Mouse (Mus musculus): Measurements from ENCODE around the gene Aftph. TPM values are rescaled to one million over a fixed set of nuclear protein-coding genes. Genes with fewer than 3 reads are reported as not detected.

Gene Aftph
- polyA plus RNA-seq (2021) = 58.9 TPM

GRCm38 (mm10) chr11:20741201-20742100 lies at the start of gene Aftph:
Gene Aftph (minus strand): TSS chr11:20741589.
- H3K27me3 ChIP-seq = no peaks in the 10 kb centered on the region
- CTCF ChIA-PET = interaction anchor here (1.1 to 1.7 kb wide), 5 partner anchors 27 to 296 kb away, joined by 3 to 4 read pairs (median 4); no protein-coding TSS in a partner anchor
- in situ Hi-C loops (cut with MboI; ENCODE audit: low pct_unique_long_range_greater_than_20kb) = no loop called here
- no peak for TF ChIP-seq CTCF (IDR thresholded peaks at IDR 0.05)
- POLR2A ChIA-PET = interaction anchor here (0.6 to 1.5 kb wide), 6 partner anchors 10 to 172 kb away, joined by 3 to 4 read pairs (median 3); no protein-coding TSS in a partner anchor
- ATAC-seq (peak; percentile 86), DNase-seq (ENCODE audit: low read depth, low spot score) (peak; percentile 89)

DNA sequence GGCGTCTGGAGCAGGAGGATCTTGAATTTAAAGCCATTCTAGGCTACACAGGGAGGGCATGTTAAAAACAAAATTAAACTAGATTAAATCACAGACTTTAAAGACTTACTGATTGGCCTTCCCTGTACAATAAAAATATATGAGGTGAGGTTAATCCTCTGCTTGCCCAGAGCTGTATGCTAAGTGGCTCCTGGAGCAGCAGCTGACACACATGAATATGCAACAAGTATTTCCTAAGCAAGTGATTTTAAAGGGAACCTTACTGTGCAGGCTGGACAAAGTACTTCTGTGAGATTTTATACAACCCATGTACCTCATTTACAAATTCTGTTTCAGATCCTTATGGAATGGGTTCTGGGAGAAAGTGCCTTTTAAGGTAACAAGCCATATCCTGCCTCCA lies 47.6 kb upstream of the Aftph start:
- in situ Hi-C loops (cut with MboI; ENCODE audit: low pct_unique_long_range_greater_than_20kb) = loop anchor here (25.0 kb wide), 1 partner anchor 673 kb away; no protein-coding TSS in a partner anchor
- peaks cover 12% of the 10 kb centered on the region for H3K27me3 ChIP-seq
- no peak for TF ChIP-seq CTCF (IDR thresholded peaks at IDR 0.05)
- CTCF ChIA-PET = interaction anchor here (1.3 to 1.6 kb wide), 2 partner anchors 125 to 390 kb away, joined by 4 read pairs; no protein-coding TSS in a partner anchor
- ATAC-seq (no peak), DNase-seq (ENCODE audit: low read depth, low spot score) (no peak)
- POLR2A ChIA-PET = no interaction called here

GRCm38 (mm10) chr11:20788070-20788469 lies 46.7 kb upstream of the Aftph start:
- ATAC-seq (no peak), DNase-seq (ENCODE audit: low read depth, low spot score) (no peak)
- POLR2A ChIA-PET = no interaction called here
- H3K27me3 ChIP-seq = peaks cover 12% of the 10 kb centered on the region
- CTCF ChIA-PET = interaction anchor here (1.3 to 1.6 kb wide), 2 partner anchors 126 to 391 kb away, joined by 4 read pairs; no protein-coding TSS in a partner anchor
- in situ Hi-C loops (cut with MboI; ENCODE audit: low pct_unique_long_range_greater_than_20kb) = loop anchor here (25.0 kb wide), 1 partner anchor 674 kb away; no protein-coding TSS in a partner anchor
- no peak for TF ChIP-seq CTCF (IDR thresholded peaks at IDR 0.05)

GRCm38 (mm10) chr11:20786191-20786590 lies 44.8 kb upstream of the Aftph start:
- POLR2A ChIA-PET = no interaction called here
- CTCF ChIA-PET = interaction anchor here (1.2 kb wide), 1 partner anchor 28 kb away, joined by 3 read pairs; no protein-coding TSS in a partner anchor
- H3K27me3 ChIP-seq = peaks cover 12% of the 10 kb centered on the region
- ATAC-seq = no peak
- DNase-seq (ENCODE audit: low read depth, low spot score) = no peak
- in situ Hi-C loops (cut with MboI; ENCODE audit: low pct_unique_long_range_greater_than_20kb) = loop anchor here (25.0 kb wide), 1 partner anchor 676 kb away; no protein-coding TSS in a partner anchor
- no peak for TF ChIP-seq CTCF (IDR thresholded peaks at IDR 0.05)

DNA sequence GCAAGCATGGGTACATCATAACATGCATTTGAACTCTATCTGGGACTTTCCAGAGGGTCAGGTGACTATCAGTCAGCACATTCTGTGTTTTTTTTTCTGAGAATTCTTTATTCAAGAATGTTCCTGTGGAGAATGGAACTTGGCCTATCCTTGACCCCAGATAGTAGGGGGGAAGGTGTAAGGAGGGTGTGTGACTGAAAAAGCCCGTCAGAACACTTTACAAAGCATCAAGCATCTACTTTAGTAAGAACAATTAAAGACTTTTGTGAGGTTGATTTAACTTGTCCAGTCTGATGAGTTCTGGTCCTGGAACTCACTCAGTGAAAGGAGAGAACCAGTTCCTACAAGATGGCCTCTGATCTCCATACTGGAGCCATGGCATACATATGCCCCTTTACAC lies 43.8 kb upstream of the Aftph start:
- ATAC-seq (no peak), DNase-seq (ENCODE audit: low read depth, low spot score) (no peak)
- in situ Hi-C loops (cut with MboI; ENCODE audit: low pct_unique_long_range_greater_than_20kb) = loop anchor here (25.0 kb wide), 1 partner anchor 677 kb away; no protein-coding TSS in a partner anchor
- no peak for TF ChIP-seq CTCF (IDR thresholded peaks at IDR 0.05)
- ChIA-PET CTCF (no interaction called here), POLR2A (no interaction called here)
- peaks cover 12% of the 10 kb centered on the region for H3K27me3 ChIP-seq

GRCm38 (mm10) chr11:20784776-20785175 lies 43.4 kb upstream of the Aftph start:
- CTCF ChIA-PET = no interaction called here
- no peak for ATAC-seq
- TF ChIP-seq CTCF (IDR thresholded peaks at IDR 0.05) = no peak
- in situ Hi-C loops (cut with MboI; ENCODE audit: low pct_unique_long_range_greater_than_20kb) = loop anchor here (25.0 kb wide), 1 partner anchor 678 kb away; no protein-coding TSS in a partner anchor
- peaks cover 12% of the 10 kb centered on the region for H3K27me3 ChIP-seq
- no peak for DNase-seq (ENCODE audit: low read depth, low spot score)
- POLR2A ChIA-PET = no interaction called here

GRCm38 (mm10) chr11:20783467-20783866 lies 42.1 kb upstream of the Aftph start:
- no peak for DNase-seq (ENCODE audit: low read depth, low spot score)
- CTCF ChIA-PET = no interaction called here
- peaks cover 8% of the 10 kb centered on the region for H3K27me3 ChIP-seq
- TF ChIP-seq CTCF (IDR thresholded peaks at IDR 0.05) = no peak
- no peak for ATAC-seq
- POLR2A ChIA-PET = no interaction called here
- in situ Hi-C loops (cut with MboI; ENCODE audit: low pct_unique_long_range_greater_than_20kb) = loop anchor here (25.0 kb wide), 1 partner anchor 679 kb away; no protein-coding TSS in a partner anchor

- ATAC-seq = no peak
- ChIA-PET CTCF (no interaction called here), POLR2A (no interaction called here)
- in situ Hi-C loops (cut with MboI; ENCODE audit: low pct_unique_long_range_greater_than_20kb) = loop anchor here (25.0 kb wide), 1 partner anchor 680 kb away; no protein-coding TSS in a partner anchor
- H3K27me3 ChIP-seq = peaks cover 10% of the 10 kb centered on the region
- DNase-seq (ENCODE audit: low read depth, low spot score) = no peak
- TF ChIP-seq CTCF (IDR thresholded peaks at IDR 0.05) = no peak
These were observed 41.2 kb upstream of the Aftph start for GRCm38 (mm10) chr11:20782620-20783019.

- TF ChIP-seq CTCF (IDR thresholded peaks at IDR 0.05) = no peak
- ATAC-seq (no peak), DNase-seq (ENCODE audit: low read depth, low spot score) (no peak)
- ChIA-PET POLR2A (no interaction called here), CTCF (interaction anchor here (0.7 kb wide), 1 partner anchor 14 kb away, joined by 3 read pairs; no protein-coding TSS in a partner anchor)
- peaks cover 5% of the 10 kb centered on the region for H3K27me3 ChIP-seq
- in situ Hi-C loops (cut with MboI; ENCODE audit: low pct_unique_long_range_greater_than_20kb) = loop anchor here (25.0 kb wide), 1 partner anchor 682 kb away; no protein-coding TSS in a partner anchor
These were observed 38.9 kb upstream of the Aftph start for GRCm38 (mm10) chr11:20780312-20780711.

- in situ Hi-C loops (cut with MboI; ENCODE audit: low pct_unique_long_range_greater_than_20kb) = loop anchor here (25.0 kb wide), 1 partner anchor 683 kb away; no protein-coding TSS in a partner anchor
- POLR2A ChIA-PET = no interaction called here
- CTCF ChIA-PET = no interaction called here
- no peak for TF ChIP-seq CTCF (IDR thresholded peaks at IDR 0.05)
- no peak for DNase-seq (ENCODE audit: low read depth, low spot score)
- H3K27me3 ChIP-seq = peaks cover 5% of the 10 kb centered on the region
- ATAC-seq = no peak
These were observed 37.6 kb upstream of the Aftph start for GRCm38 (mm10) chr11:20778861-20779563.

All from Patski (cell line).